Mouse (Mus musculus): Measurements from ENCODE around the gene A530032D15Rik.
"Not testable (repeated sequence)": the region's sequence is repeated elsewhere in the genome, so short reads cannot be mapped to it uniquely, and the experiment has no call there.

Gene A530032D15Rik

DNA sequence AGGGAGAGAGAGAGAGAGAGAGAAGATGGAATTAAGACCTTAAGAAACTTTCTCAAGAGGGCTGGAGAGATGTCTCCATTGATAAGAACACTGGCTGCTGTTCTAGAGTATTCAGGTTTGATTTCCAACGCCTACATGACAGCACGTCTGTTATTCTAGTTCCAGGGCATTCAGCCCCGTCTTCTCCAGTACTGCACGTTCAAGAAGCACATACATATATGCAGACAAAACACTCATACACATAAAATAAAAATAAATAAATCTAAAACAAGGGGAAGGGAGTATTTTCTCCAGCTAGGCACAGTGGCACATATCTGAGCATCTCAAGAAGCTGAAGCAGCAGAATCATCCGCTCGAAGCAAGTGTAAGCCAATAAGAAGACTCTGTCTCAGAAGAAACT lies 73.9 kb downstream of the A530032D15Rik start:
- not testable (repeated sequence) for DNase-seq (ENCODE audit: low read depth)

DNA sequence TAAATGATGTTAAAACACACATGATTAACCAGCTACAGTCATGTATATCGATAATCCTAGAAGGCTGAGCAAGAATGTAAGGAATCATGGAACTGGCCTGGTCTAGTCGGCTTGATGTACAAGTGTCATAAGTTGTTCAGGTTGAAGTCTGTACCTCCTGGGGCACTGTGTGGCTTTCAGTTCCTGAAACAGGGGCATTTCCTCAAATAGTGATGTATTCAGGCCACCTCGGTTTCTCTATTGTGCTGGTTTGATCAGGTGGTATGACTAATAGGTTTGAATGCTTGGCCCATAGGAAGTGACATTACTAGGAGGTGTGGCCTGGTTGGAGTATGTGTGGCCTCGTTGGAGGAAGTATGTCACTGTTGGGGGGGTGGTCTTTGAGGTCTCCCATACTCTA lies 75.3 kb downstream of the A530032D15Rik start:
- not testable (repeated sequence) for DNase-seq (ENCODE audit: low read depth)

DNA sequence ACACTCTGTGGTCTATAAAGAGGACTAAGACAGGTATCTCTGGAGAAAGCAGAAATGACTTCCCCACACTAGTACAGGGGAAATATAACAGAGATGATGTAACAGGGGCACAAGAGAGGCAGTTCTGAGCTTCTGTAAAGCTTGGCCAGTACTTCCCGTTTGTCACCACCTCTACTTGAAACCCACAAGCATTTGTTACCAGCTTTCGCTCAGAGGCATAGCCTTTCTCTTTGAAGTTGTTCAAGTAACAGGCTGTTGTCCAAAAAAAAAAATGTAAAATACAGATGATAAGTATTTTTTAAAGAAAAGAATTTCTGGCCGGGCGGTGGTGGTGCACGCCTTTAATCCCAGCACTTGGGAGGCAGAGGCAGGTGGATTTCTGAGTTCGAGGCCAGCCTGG lies 76.0 kb downstream of the A530032D15Rik start:
- DNase-seq (ENCODE audit: low read depth), result not testable (repeated sequence)
